Mouse (Mus musculus) retina, adult 2 months (tissue): ENCODE measurements around the gene Olfr721-ps1.

Source experiments
- DNase-seq: peaks from one replicate; pipeline ENCODE4 v3.0.0-alpha.2; 2012; ENCODE audit warnings: low read depth, low spot score

Gene Olfr721-ps1

DNA sequence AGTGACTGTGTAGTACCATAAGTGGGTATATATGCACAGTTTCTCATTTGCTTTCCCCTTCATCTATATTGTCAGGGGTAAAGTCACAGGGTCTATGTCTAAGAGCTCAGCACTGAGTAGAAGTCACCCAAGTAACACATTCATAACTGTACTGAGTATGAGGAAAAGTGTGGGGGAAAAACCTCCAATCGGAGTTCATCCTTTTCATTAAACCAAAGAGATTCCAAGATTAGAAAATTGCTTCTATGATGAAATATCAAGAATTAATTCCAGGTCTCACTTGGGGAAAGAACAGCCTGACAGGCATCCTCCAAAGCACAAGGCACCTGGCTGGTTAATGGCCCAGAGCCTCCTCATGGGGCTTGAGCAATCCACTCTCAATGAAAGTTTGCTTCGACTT lies at the start of gene Olfr721-ps1:
TSS of gene Olfr721-ps1 (plus strand) at position 301 of the 400 bp plus-strand sequence.
- no peak for DNase-seq

DNA sequence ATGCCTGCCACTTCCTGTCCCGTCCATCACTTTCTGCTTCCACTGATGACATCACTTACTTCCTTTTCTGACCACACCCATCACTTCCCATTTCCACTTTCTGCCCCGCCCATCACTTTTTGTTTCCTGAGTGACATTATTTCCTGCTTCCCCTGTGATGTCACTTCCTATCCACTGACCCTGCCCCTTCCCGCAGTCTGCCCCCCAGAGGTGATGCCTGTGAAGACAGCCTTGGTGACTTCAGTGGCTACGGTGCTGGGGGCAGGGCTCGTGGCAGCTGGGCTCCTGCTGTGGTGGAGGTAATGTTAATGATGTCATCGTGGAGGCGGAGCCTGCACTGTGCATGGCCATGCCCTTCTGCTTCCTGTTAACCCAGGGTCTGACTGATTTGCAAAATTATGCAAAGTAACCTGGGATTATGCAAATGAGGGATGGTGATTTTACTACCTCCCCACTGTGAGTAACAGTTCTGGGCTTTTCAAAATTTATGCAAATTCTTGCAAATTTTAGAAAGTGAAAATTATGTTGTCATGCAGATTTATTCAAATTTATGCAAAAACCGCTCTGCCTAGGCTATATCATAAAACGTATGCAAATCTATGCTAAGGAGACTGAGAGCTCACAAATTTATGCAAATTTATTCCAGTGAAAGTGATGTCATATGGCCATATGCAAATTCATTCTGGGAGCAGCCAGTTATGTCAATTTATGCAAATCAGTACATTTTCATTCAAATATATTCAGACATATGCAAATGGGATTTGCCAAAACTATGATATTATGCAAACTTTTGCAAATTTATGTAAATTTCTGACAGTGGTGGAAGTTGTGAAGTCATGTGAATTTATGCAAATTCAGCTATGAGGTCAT lies 49.1 kb upstream of the Olfr721-ps1 start:
- DNase-seq = no peak

DNA sequence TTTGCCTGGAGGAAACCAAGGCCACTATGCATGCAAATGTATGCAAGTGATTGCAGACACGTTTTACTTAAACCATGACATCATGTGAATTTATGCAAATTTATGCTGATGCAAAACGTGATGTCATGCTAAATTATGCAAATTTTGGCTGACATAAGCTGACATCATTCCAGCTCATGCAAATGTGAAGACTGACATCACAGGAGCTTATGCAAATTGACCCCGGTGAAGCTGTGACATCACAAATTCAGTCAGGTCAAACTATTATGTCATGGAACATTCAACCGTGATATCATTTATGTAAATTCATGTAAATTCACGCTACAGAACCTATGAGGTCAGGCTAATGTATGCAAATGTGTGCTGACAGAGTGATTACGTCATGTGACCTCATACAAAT lies 48.5 kb upstream of the Olfr721-ps1 start:
- no peak for DNase-seq

DNA sequence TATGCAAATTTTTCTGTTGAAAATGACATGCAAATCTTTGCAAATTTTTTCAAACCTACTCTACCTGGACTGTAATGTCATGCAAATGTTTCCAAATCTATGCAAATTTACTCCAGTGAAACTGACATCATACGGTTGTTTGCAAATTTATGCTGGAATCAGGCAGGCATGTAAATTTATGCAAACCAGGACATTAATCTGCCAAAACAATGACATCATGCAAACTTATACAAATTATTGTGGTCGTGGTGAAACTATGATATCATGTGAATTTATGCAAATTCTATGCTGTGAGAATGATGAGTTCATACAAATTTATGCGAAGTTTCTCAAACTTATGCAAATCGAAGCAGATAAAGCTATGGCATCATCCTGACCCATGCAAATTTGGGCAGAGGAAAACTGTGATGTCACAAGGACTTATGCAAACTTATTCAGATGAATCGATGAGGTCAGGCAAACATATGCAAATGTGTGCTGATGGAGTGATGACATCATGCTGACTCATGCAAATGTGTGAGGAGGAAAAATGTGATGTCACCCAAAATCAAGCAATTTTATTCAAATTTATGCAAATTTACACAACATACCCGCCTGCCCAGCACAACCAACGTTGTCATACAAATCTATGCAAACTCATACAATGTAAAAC lies 47.9 kb upstream of the Olfr721-ps1 start:
- no peak for DNase-seq

DNA sequence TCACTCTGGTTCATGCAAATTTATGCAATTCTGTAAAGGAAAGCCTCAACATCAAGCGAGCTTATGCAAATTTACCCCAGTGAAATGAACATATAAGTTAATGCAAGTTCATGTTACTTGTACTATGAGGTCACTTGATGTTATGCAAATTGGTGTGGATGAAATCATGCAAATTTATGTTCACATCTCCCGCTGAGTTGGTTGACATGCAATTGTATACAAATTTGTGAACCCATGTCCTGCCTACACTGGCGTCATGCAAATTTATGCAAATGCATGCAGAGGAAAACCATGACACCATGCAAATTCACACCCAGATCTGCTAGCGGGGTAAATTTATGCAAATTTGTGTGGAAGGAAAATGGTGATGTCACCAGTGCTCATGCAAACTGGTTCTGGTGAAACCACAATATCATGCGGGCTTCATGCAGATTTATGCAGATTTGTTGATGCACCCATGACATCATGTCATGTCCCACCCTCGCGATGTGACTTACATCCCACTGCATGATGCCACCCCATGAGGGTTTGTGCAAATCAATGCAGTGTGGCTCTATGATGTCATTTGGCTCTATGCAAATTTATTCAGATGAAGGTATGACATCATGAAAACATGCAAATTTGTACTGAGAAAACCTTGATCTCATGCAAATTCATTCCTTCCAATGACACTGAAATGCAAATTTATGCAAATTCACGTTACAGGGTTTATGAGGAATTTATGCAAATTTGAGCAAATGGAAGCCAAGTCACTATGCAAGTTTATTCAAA lies 47.2 kb upstream of the Olfr721-ps1 start:
- DNase-seq = no peak

DNA sequence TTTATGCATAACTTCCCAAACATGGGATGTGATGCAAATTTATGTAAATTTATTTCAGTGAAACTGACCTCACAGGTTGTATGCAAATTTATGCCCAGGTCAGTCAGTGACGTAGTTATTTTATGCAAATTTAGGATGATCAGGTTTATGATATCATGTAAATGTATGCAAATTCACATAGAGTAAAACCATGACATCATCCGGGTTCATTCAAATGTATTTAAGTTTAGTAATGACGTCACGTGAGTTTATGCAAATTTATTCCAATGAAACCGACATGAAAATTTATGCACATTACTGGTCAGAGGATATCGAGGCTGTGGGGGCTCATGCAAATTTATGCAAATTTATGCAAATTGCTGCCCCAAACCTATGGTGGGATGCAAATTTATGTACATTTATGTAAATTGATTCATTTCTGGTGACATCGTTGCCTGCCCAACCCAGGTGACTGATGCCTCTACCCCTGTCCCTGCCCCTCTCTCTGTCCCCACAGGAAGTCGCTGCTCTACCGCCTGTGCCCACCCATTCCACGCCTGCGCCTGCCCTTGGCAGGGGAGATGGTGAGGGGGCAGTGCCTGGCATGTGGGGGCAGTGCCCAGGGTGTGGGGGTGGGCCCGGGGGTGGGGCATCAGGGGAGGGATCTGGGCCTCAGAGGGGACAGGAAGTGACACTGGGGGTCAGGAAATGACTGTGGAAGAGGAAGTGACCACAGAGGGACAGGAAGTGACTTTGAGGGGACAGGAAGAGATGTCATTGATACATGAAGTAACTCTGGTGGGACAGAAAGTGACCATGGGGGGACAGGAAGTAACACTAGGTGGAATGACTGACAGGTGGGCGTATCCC lies 46.4 kb upstream of the Olfr721-ps1 start:
- no peak for DNase-seq

DNA sequence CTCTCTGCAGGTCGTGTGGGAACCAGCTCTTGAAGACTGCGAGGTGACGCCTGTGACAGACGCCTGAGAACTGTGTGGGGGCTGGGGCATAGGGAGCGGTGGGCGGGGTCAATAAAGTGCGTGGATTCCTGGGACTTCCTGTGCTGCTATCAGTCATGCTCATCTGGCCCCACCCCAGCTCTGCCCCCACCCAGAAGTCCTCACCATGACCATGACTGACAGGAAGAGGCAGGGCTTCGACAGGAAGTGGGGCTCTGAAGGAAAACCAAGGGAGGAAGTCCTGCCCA lies 45.8 kb upstream of the Olfr721-ps1 start:
- no peak for DNase-seq

DNA sequence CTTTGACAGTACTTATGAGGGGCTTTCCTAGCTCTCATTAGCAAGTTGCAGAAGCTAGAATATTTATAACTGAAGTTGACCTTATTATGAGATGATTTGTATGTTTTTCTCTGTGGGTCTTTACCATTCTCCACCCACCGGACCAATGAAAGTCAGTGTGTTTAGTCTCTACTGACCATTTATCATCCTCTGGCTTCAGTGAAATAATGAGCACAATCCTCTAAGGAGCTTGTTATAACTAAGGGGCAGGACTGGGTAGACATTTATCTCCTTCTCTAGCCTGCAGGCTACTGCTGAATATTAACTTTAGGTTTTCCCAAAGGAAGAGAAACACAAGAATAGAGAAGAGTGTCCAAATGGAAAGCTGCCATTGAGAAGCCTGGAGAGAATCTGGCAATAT lies 5.6 kb upstream of the Olfr721-ps1 start:
- DNase-seq = no peak

DNA sequence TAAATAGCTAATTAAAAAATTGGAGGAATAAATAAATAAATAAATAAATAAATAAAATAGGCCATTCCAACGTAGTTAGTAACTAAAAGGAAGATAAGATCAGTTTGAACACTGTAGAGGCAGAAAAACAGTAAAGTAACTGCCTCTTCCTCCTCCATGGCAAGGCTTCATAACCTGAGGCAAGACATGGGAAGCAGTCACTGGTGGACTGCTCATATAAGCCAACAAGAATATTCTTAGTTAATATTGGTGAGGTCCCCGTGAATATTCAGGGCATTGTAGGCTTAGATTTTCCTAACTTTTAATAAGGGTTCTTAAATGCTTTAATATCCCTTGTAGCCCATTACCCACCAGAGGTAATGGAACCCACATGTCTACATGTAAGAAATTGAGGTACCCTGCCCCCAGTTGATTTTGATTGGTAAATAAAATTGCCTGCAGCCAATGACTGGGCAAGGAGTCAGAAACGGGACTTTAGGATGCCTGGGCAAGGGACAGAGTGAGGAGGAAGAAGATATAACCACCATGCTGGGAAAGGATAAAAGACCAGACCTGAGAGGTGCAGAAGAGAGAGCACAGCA lies 35.1 kb downstream of the Olfr721-ps1 start:
- DNase-seq = no peak
